Mouse (Mus musculus): Measurements from ENCODE around the gene Fmod. TPM values are rescaled to one million over a fixed set of nuclear protein-coding genes. Genes with fewer than 3 reads are reported as not detected.

The Fmod gene
- polyA plus RNA-seq, 1 experiment from 2014 or later, result 2.2 TPM

GRCm38 (mm10) chr1:134063773-134064125, 26.7 kb downstream of the Fmod start:
- H3K9ac ChIP-seq (ENCODE audit: low read depth, low read length), result peak overlapping the region; percentile 22; the same call in 1 of the 2 replicates
- H3K36me3 ChIP-seq (ENCODE audit: control insufficient read depth, insufficient read depth), result no peaks in the 10 kb centered on the region
- no peak for TF ChIP-seq CTCF (IDR thresholded peaks at IDR 0.05; ENCODE audit: low read depth)
- no peaks in the 10 kb centered on the region for H3K9me3 ChIP-seq (ENCODE audit: control insufficient read depth)
- H3K4me1 ChIP-seq (replicated peaks; ENCODE audit: control insufficient read depth, insufficient read depth, low read length), result peaks cover 39% of the 10 kb centered on the region
- H3K27ac ChIP-seq (ENCODE audit: low read depth, low read length), result peak overlapping the region; percentile 79
- no peaks in the 10 kb centered on the region for H3K27me3 ChIP-seq (replicated peaks; ENCODE audit: control insufficient read depth, insufficient read depth, low read length)
- no peak for ATAC-seq
- H3K4me2 ChIP-seq (replicated peaks; ENCODE audit: low read depth), result peak overlapping the region; percentile 30; the same call in 1 of the 2 replicates
- WGBS, result 45% methylated on average over 9 of the region's 9 CpGs
- no peak overlapping the region for H3K4me3 ChIP-seq (ENCODE audit: low read depth, low read length)

- no peaks in the 10 kb centered on the region for H3K9me3 ChIP-seq (ENCODE audit: control insufficient read depth)
- no peaks in the 10 kb centered on the region for H3K36me3 ChIP-seq (ENCODE audit: control insufficient read depth, insufficient read depth)
- peak overlapping the region; percentile 79; the same call in 1 of the 2 replicates for H3K27ac ChIP-seq (ENCODE audit: low read depth, low read length)
- H3K4me1 ChIP-seq (replicated peaks; ENCODE audit: control insufficient read depth, insufficient read depth, low read length), result peaks cover 39% of the 10 kb centered on the region
- H3K9ac ChIP-seq (ENCODE audit: low read depth, low read length), result no peak overlapping the region
- TF ChIP-seq CTCF (IDR thresholded peaks at IDR 0.05; ENCODE audit: low read depth), result no peak
- ATAC-seq, result no peak
- WGBS, result 97% methylated on average over 2 of the region's 2 CpGs
- H3K4me2 ChIP-seq (replicated peaks; ENCODE audit: low read depth), result no peak overlapping the region
- no peaks in the 10 kb centered on the region for H3K27me3 ChIP-seq (replicated peaks; ENCODE audit: control insufficient read depth, insufficient read depth, low read length)
- no peak overlapping the region for H3K4me3 ChIP-seq (ENCODE audit: low read depth, low read length)
These were observed 27.3 kb downstream of the Fmod start for GRCm38 (mm10) chr1:134064296-134064831.

- H3K27ac ChIP-seq (ENCODE audit: low read depth, low read length), result peak overlapping the region; percentile 54
- H3K9ac ChIP-seq (ENCODE audit: low read depth, low read length), result no peak overlapping the region
- no peak for TF ChIP-seq CTCF (IDR thresholded peaks at IDR 0.05; ENCODE audit: low read depth)
- H3K4me2 ChIP-seq (replicated peaks; ENCODE audit: low read depth), result no peak overlapping the region
- no peaks in the 10 kb centered on the region for H3K9me3 ChIP-seq (ENCODE audit: control insufficient read depth)
- peaks cover 36% of the 10 kb centered on the region for H3K4me1 ChIP-seq (replicated peaks; ENCODE audit: control insufficient read depth, insufficient read depth, low read length)
- peak; percentile 15; the same call in 1 of the 2 replicates for ATAC-seq
- no peaks in the 10 kb centered on the region for H3K36me3 ChIP-seq (ENCODE audit: control insufficient read depth, insufficient read depth)
- no peak overlapping the region for H3K4me3 ChIP-seq (ENCODE audit: low read depth, low read length)
- WGBS, result 34% methylated on average over 4 of the region's 4 CpGs
- no peaks in the 10 kb centered on the region for H3K27me3 ChIP-seq (replicated peaks; ENCODE audit: control insufficient read depth, insufficient read depth, low read length)
These were observed 28.3 kb downstream of the Fmod start for GRCm38 (mm10) chr1:134065241-134065809.

- no peaks in the 10 kb centered on the region for H3K27me3 ChIP-seq (replicated peaks; ENCODE audit: control insufficient read depth, insufficient read depth, low read length)
- peaks cover 27% of the 10 kb centered on the region for H3K4me1 ChIP-seq (replicated peaks; ENCODE audit: control insufficient read depth, insufficient read depth, low read length)
- H3K4me2 ChIP-seq (replicated peaks; ENCODE audit: low read depth), result no peak overlapping the region
- no peak overlapping the region for H3K9ac ChIP-seq (ENCODE audit: low read depth, low read length)
- H3K9me3 ChIP-seq (ENCODE audit: control insufficient read depth), result no peaks in the 10 kb centered on the region
- WGBS, result 44% methylated on average over 3 of the region's 3 CpGs
- no peak overlapping the region for H3K4me3 ChIP-seq (ENCODE audit: low read depth, low read length)
- no peak for ATAC-seq
- no peak for TF ChIP-seq CTCF (IDR thresholded peaks at IDR 0.05; ENCODE audit: low read depth)
- no peak overlapping the region; the same call in 1 of the 2 replicates for H3K27ac ChIP-seq (ENCODE audit: low read depth, low read length)
- no peaks in the 10 kb centered on the region for H3K36me3 ChIP-seq (ENCODE audit: control insufficient read depth, insufficient read depth)
These were observed 29.5 kb downstream of the Fmod start for GRCm38 (mm10) chr1:134066554-134066953.

GRCm38 (mm10) chr1:134067143-134067619, 30.1 kb downstream of the Fmod start:
- Histone ChIP-seq H3K4me1 (replicated peaks; ENCODE audit: control insufficient read depth, insufficient read depth, low read length) (peaks cover 24% of the 10 kb centered on the region), H3K4me2 (replicated peaks; ENCODE audit: low read depth) (no peak overlapping the region), H3K4me3 (ENCODE audit: low read depth, low read length) (no peak overlapping the region), H3K9me3 (ENCODE audit: control insufficient read depth) (no peaks in the 10 kb centered on the region), H3K27me3 (replicated peaks; ENCODE audit: control insufficient read depth, insufficient read depth, low read length) (no peaks in the 10 kb centered on the region), H3K27ac (ENCODE audit: low read depth, low read length) (no peak overlapping the region), H3K36me3 (ENCODE audit: control insufficient read depth, insufficient read depth) (no peaks in the 10 kb centered on the region), H3K9ac (ENCODE audit: low read depth, low read length) (no peak overlapping the region)
- 7% methylated on average over 8 of the region's 8 CpGs for WGBS
- peak; percentile 76 for ATAC-seq
- no peak for TF ChIP-seq CTCF (IDR thresholded peaks at IDR 0.05; ENCODE audit: low read depth)

- no peaks in the 10 kb centered on the region for H3K27me3 ChIP-seq (replicated peaks; ENCODE audit: control insufficient read depth, insufficient read depth, low read length)
- H3K36me3 ChIP-seq (ENCODE audit: control insufficient read depth, insufficient read depth), result peaks cover 10% of the 10 kb centered on the region
- no peak overlapping the region for H3K9ac ChIP-seq (ENCODE audit: low read depth, low read length)
- no peak for ATAC-seq
- peaks cover 9% of the 10 kb centered on the region; the same call in 1 of the 2 replicates for H3K4me1 ChIP-seq (replicated peaks; ENCODE audit: control insufficient read depth, insufficient read depth, low read length)
- WGBS, result 31% methylated on average over 8 of the region's 8 CpGs
- H3K4me3 ChIP-seq (ENCODE audit: low read depth, low read length), result no peak overlapping the region
- peak overlapping the region; percentile 47 for H3K4me2 ChIP-seq (replicated peaks; ENCODE audit: low read depth)
- no peak for TF ChIP-seq CTCF (IDR thresholded peaks at IDR 0.05; ENCODE audit: low read depth)
- peak overlapping the region; percentile 65 for H3K27ac ChIP-seq (ENCODE audit: low read depth, low read length)
- H3K9me3 ChIP-seq (ENCODE audit: control insufficient read depth), result no peaks in the 10 kb centered on the region
These were observed 33.1 kb downstream of the Fmod start for GRCm38 (mm10) chr1:134070099-134070669.
